Mouse (Mus musculus): ENCODE measurements around the gene Knop1. TPM values are rescaled to one million over a fixed set of nuclear protein-coding genes. Genes with fewer than 3 reads are reported as not detected.

The Knop1 gene
- polyA plus RNA-seq, 2 experiments = 34.1 to 84.6 TPM

DNA sequence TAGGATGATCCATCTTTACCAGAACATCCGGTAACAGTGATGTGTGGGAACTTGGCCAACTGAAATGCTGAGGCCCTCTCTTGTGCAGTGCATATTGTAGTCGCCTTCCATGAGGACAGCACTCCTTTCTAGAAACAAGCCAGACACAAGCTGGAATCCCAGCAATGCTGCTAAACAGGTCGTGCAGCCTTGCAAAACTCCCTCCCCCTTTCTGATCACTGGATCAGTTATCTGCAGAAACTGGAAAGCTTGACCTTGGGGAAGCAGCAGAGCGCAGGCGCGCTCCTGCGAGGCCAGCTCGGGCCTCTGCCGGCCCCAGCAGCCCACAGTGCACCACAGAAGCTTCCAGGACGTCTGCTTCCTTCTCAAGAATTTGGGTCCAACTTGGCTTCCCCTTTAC, 7.3 kb downstream of the Knop1 start:
- no peaks in the 10 kb centered on the region for H3K9me3 ChIP-seq (ENCODE audit: control insufficient read depth, low read length)
- 86% methylated on average over 10 of the region's 10 CpGs for WGBS
- peaks cover 92% of the 10 kb centered on the region for H3K36me3 ChIP-seq (ENCODE audit: control insufficient read depth, insufficient read depth, low read length)
- H3K4me1 ChIP-seq (ENCODE audit: control insufficient read depth, insufficient read depth, low read length) = no peaks in the 10 kb centered on the region
- no peak overlapping the region for H3K4me3 ChIP-seq (replicated peaks; ENCODE audit: low read length)
- DNase-seq (ENCODE audit: low spot score) (no peak), ATAC-seq (ENCODE audit: low FRiP score, low read depth) (no peak)
- TF ChIP-seq POLR2A (IDR thresholded peaks at IDR 0.05; ENCODE audit: borderline replicate concordance, extremely low read depth, insufficient read depth, insufficient read length) = no peak
- no peak overlapping the region for H3K9ac ChIP-seq (ENCODE audit: low read depth, low read length, severe bottlenecking)
- H3K27ac ChIP-seq (replicated peaks; ENCODE audit: low read depth, low read length) = no peak overlapping the region; the same call in 1 of the 2 replicates
- H3K27me3 ChIP-seq (ENCODE audit: control insufficient read depth, insufficient read depth, low read length) = no peaks in the 10 kb centered on the region
- no peak overlapping the region for H3K4me2 ChIP-seq (replicated peaks; ENCODE audit: low read depth, low read length, severe bottlenecking)

- ATAC-seq (ENCODE audit: low FRiP score, low read depth) = no peak
- no peak overlapping the region for H3K9ac ChIP-seq (ENCODE audit: low read depth, low read length, severe bottlenecking)
- no peak for TF ChIP-seq POLR2A (IDR thresholded peaks at IDR 0.05; ENCODE audit: borderline replicate concordance, extremely low read depth, insufficient read depth, insufficient read length)
These were observed 9.7 kb downstream of the Knop1 start for GRCm38 (mm10) chr7:118846329-118846728.

DNA sequence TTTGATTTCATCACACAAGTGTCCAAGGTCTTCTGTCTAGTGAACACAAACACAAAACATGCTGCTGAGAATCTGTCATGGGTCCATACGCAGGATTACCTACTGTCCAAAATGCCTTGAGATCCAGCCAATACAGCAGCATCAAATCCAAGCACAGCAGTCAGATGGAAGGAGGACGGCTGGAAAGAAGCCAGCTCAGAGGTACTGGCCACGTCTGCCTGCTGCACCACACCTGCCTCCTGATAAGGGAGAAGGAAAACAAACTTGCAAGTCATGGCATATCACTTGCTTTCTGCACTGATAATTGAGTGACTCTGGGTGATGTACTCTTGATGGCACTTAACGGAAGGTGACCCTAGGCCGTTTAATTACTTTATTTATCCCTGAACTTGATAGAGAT, 10.9 kb downstream of the Knop1 start:
- Histone ChIP-seq H3K4me2 (replicated peaks; ENCODE audit: low read depth, low read length, severe bottlenecking) (no peak overlapping the region), H3K9ac (ENCODE audit: low read depth, low read length, severe bottlenecking) (no peak overlapping the region), H3K9me3 (ENCODE audit: control insufficient read depth, low read length) (no peaks in the 10 kb centered on the region), H3K27ac (replicated peaks; ENCODE audit: low read depth, low read length) (no peak overlapping the region), H3K27me3 (ENCODE audit: control insufficient read depth, insufficient read depth, low read length) (no peaks in the 10 kb centered on the region), H3K4me1 (ENCODE audit: control insufficient read depth, insufficient read depth, low read length) (no peaks in the 10 kb centered on the region), H3K4me3 (replicated peaks; ENCODE audit: low read length) (no peak overlapping the region), H3K36me3 (ENCODE audit: control insufficient read depth, insufficient read depth, low read length) (peaks cover 82% of the 10 kb centered on the region)
- ATAC-seq (ENCODE audit: low FRiP score, low read depth) (no peak), DNase-seq (ENCODE audit: low spot score) (no peak)
- TF ChIP-seq POLR2A (IDR thresholded peaks at IDR 0.05; ENCODE audit: borderline replicate concordance, extremely low read depth, insufficient read depth, insufficient read length) = no peak
- 83% methylated on average over 5 of the region's 5 CpGs for WGBS

More at GRCm38 (mm10) chr7:118846329-118846728, 9.7 kb downstream of the Knop1 start:
- H3K27ac ChIP-seq (replicated peaks; ENCODE audit: low read depth, low read length) = no peak overlapping the region
- DNase-seq (ENCODE audit: low spot score) = no peak
- 92% methylated on average over 4 of the region's 4 CpGs for WGBS
- H3K4me1 ChIP-seq (ENCODE audit: control insufficient read depth, insufficient read depth, low read length) = no peaks in the 10 kb centered on the region
- no peaks in the 10 kb centered on the region for H3K27me3 ChIP-seq (ENCODE audit: control insufficient read depth, insufficient read depth, low read length)
- H3K4me2 ChIP-seq (replicated peaks; ENCODE audit: low read depth, low read length, severe bottlenecking) = no peak overlapping the region
- H3K4me3 ChIP-seq (replicated peaks; ENCODE audit: low read length) = no peak overlapping the region
- no peaks in the 10 kb centered on the region for H3K9me3 ChIP-seq (ENCODE audit: control insufficient read depth, low read length)
- H3K36me3 ChIP-seq (ENCODE audit: control insufficient read depth, insufficient read depth, low read length) = peaks cover 85% of the 10 kb centered on the region

DNA sequence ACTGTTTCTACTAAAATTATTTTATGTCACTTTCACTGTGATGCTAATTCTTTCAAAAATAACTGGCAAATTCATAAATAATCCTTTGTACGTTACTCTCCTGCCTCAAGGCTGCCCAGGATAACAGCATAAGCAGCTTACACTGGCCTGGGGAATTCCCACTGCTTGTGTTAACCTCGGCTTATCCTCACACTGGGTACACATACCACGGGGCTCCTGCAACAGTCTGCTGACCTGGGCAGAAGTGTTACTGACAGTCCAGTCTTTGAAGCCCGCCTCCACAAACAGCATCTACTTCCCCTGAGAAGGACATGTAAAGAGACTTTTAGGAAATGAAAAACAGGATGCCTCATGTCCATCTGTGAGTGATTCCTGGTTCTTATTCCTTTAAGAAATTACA, 13.1 kb downstream of the Knop1 start:
- Histone ChIP-seq H3K4me3 (replicated peaks; ENCODE audit: low read length) (no peak overlapping the region), H3K27ac (replicated peaks; ENCODE audit: low read depth, low read length) (no peak overlapping the region), H3K27me3 (ENCODE audit: control insufficient read depth, insufficient read depth, low read length) (no peaks in the 10 kb centered on the region), H3K9ac (ENCODE audit: low read depth, low read length, severe bottlenecking) (no peak overlapping the region), H3K9me3 (ENCODE audit: control insufficient read depth, low read length) (no peaks in the 10 kb centered on the region), H3K4me1 (ENCODE audit: control insufficient read depth, insufficient read depth, low read length) (no peaks in the 10 kb centered on the region), H3K36me3 (ENCODE audit: control insufficient read depth, insufficient read depth, low read length) (peaks cover 78% of the 10 kb centered on the region), H3K4me2 (replicated peaks; ENCODE audit: low read depth, low read length, severe bottlenecking) (no peak overlapping the region)
- TF ChIP-seq POLR2A (IDR thresholded peaks at IDR 0.05; ENCODE audit: borderline replicate concordance, extremely low read depth, insufficient read depth, insufficient read length) = no peak
- ATAC-seq (ENCODE audit: low FRiP score, low read depth) = no peak; the same call in 1 of the 2 replicates
- WGBS = 46% methylated on average over 4 of the region's 4 CpGs
- no peak for DNase-seq (ENCODE audit: low spot score)

GRCm38 (mm10) chr7:118841796-118842195, 14.3 kb downstream of the Knop1 start:
- H3K4me2 ChIP-seq (replicated peaks; ENCODE audit: low read depth, low read length, severe bottlenecking) = no peak overlapping the region
- H3K36me3 ChIP-seq (ENCODE audit: control insufficient read depth, insufficient read depth, low read length) = peaks cover 77% of the 10 kb centered on the region
- no peak for TF ChIP-seq POLR2A (IDR thresholded peaks at IDR 0.05; ENCODE audit: borderline replicate concordance, extremely low read depth, insufficient read depth, insufficient read length)
- H3K27ac ChIP-seq (replicated peaks; ENCODE audit: low read depth, low read length) = no peak overlapping the region
- no peak for DNase-seq (ENCODE audit: low spot score)
- H3K27me3 ChIP-seq (ENCODE audit: control insufficient read depth, insufficient read depth, low read length) = no peaks in the 10 kb centered on the region
- no peak for ATAC-seq (ENCODE audit: low FRiP score, low read depth)
- no peak overlapping the region for H3K9ac ChIP-seq (ENCODE audit: low read depth, low read length, severe bottlenecking)
- no peak overlapping the region for H3K4me3 ChIP-seq (replicated peaks; ENCODE audit: low read length)
- H3K4me1 ChIP-seq (ENCODE audit: control insufficient read depth, insufficient read depth, low read length) = no peaks in the 10 kb centered on the region
- H3K9me3 ChIP-seq (ENCODE audit: control insufficient read depth, low read length) = no peaks in the 10 kb centered on the region
- 55% methylated on average over 1 of the region's 1 CpGs for WGBS

Measured in limb, embryonic 14.5 days (tissue).